Mouse (Mus musculus): ENCODE results near the gene Dnajc10. TPM values are rescaled to one million over a fixed set of nuclear protein-coding genes. Genes with fewer than 3 reads are reported as not detected.

Gene Dnajc10
- polyA plus RNA-seq, 1 experiment from 2014 or later = 17.7 TPM

GRCm38 (mm10) chr2:80398595-80399099 is 83.4 kb downstream of the Dnajc10 start:
- Histone ChIP-seq H3K9me3 (replicated peaks) (no peaks in the 10 kb centered on the region), H3K27ac (replicated peaks) (no peak overlapping the region), H3K27me3 (no peaks in the 10 kb centered on the region), H3K4me3 (replicated peaks) (no peak overlapping the region), H3K4me2 (no peak overlapping the region), H3K36me3 (replicated peaks) (no peaks in the 10 kb centered on the region), H3K4me1 (replicated peaks) (no peaks in the 10 kb centered on the region), H3K9ac (no peak overlapping the region)
- no peak for ATAC-seq (ENCODE audit: insufficient read depth)
- 38% methylated on average over 3 of the region's 3 CpGs for WGBS (ENCODE audit: insufficient replicate concordance)

Other genes starting within 250 kb of the Dnajc10 start
- 2.5 and 3.8 TPM in 2 replicates for gene Pde1a, start 186.0 kb upstream of the Dnajc10 start, polyA plus RNA-seq (2015; fragmentation: Nextera tagmentation; extraction: Ambion mirVana)
- gene Prdx6b, start 23.0 kb upstream of the Dnajc10 start, polyA plus RNA-seq (2015; fragmentation: Nextera tagmentation; extraction: Ambion mirVana) = not detected in 2 replicates
- 0.74 and 0.97 TPM in 2 replicates for gene Frzb, start 132.2 kb downstream of the Dnajc10 start, polyA plus RNA-seq (2015; fragmentation: Nextera tagmentation; extraction: Ambion mirVana)

Measured in liver, embryonic 15.5 days (tissue).